Mouse (Mus musculus) telencephalon, adult 2 months (tissue): Measurements from ENCODE around the gene Zc3h7b.

Experiments used
- DNase-seq: peaks from one replicate; pipeline ENCODE4 v3.0.0-alpha.2; 2011; ENCODE audit warnings: low read depth, low spot score

The Zc3h7b gene

GRCm38 (mm10) chr15:81792444-81792843, 47.6 kb downstream of the Zc3h7b start:
- DNase-seq: no peak

GRCm38 (mm10) chr15:81796228-81796627, 51.4 kb downstream of the Zc3h7b start:
- no peak for DNase-seq

- no peak for DNase-seq
These were observed 53.0 kb downstream of the Zc3h7b start for GRCm38 (mm10) chr15:81797861-81798260.

GRCm38 (mm10) chr15:81798421-81798820, 53.6 kb downstream of the Zc3h7b start:
- no peak for DNase-seq

GRCm38 (mm10) chr15:81800391-81800790, 55.5 kb downstream of the Zc3h7b start:
- no peak for DNase-seq

GRCm38 (mm10) chr15:81802001-81802890, 57.4 kb downstream of the Zc3h7b start, which contains the start of gene Tef:
TSS of gene Tef (plus strand) at chr15:81802421.
- peak; percentile 98 for DNase-seq

- DNase-seq: peak; percentile 85
These were observed 58.1 kb downstream of the Zc3h7b start for GRCm38 (mm10) chr15:81802941-81803351.

- DNase-seq: no peak
These were observed 58.6 kb downstream of the Zc3h7b start for GRCm38 (mm10) chr15:81803425-81803951.

GRCm38 (mm10) chr15:81804172-81804571, 59.3 kb downstream of the Zc3h7b start:
- no peak for DNase-seq

GRCm38 (mm10) chr15:81804883-81805282, 60.0 kb downstream of the Zc3h7b start:
- DNase-seq: no peak

- no peak for DNase-seq
These were observed 60.8 kb downstream of the Zc3h7b start for GRCm38 (mm10) chr15:81805624-81806023.

GRCm38 (mm10) chr15:81806621-81807404, 62.0 kb downstream of the Zc3h7b start:
- DNase-seq: no peak

- no peak for DNase-seq
These were observed 63.9 kb downstream of the Zc3h7b start for GRCm38 (mm10) chr15:81808799-81809198.

- DNase-seq: no peak
These were observed 64.7 kb downstream of the Zc3h7b start for GRCm38 (mm10) chr15:81809550-81809949.

- DNase-seq: peak; percentile 79
These were observed 65.3 kb downstream of the Zc3h7b start for GRCm38 (mm10) chr15:81810150-81810549.

- peak; percentile 99 for DNase-seq
These were observed 66.1 kb downstream of the Zc3h7b start for GRCm38 (mm10) chr15:81810671-81811598.

GRCm38 (mm10) chr15:81811599-81811996, 66.7 kb downstream of the Zc3h7b start:
- DNase-seq: no peak

- DNase-seq: no peak
These were observed 67.4 kb downstream of the Zc3h7b start for GRCm38 (mm10) chr15:81812287-81812686.

GRCm38 (mm10) chr15:81812696-81813631, 68.1 kb downstream of the Zc3h7b start:
- no peak for DNase-seq
